Mouse (Mus musculus) forebrain, embryonic 11.5 days (tissue): ENCODE data around the gene Pitpna. TPM values are rescaled to one million over a fixed set of nuclear protein-coding genes. Genes with fewer than 3 reads are reported as not detected.

Experiments used
- ATAC-seq: fragments of 200-750 bp; cut with Nextera tagmentation; replicated peaks from 2 replicates; pipeline ENCODE4 v1.8.0; 2017; ENCODE audit warnings: moderate TSS enrichment; ENCODE audit not compliant: low FRiP score
- DNase-seq: peaks from one replicate; pipeline ENCODE4 v3.0.0-alpha.2; 2017; ENCODE audit warnings: low spot score
- H3K27ac ChIP-seq: fragments of 300-500 bp; sonication (generic); 2 replicates; pipeline ENCODE4 v1.5.1; 2014; ENCODE audit warnings: low read depth, low read length
- H3K27me3 ChIP-seq: fragments of 300-500 bp; sonication (generic); 2 replicates; pipeline ENCODE4 v1.6.1; 2014; ENCODE audit warnings: mild to moderate bottlenecking, low read length, mixed read lengths; ENCODE audit not compliant: control insufficient read depth, insufficient read depth
- H3K36me3 ChIP-seq: fragments of 300-500 bp; sonication (generic); 2 replicates; pipeline ENCODE4 v1.6.1; 2014; ENCODE audit warnings: mild to moderate bottlenecking, low read length, moderate library complexity, mixed read lengths; ENCODE audit not compliant: control insufficient read depth, insufficient read depth
- H3K4me1 ChIP-seq: fragments of 300-500 bp; sonication (generic); replicated peaks from 2 replicates; pipeline ENCODE4 v1.6.1; 2014; ENCODE audit warnings: low read length, mixed read lengths; ENCODE audit not compliant: control insufficient read depth, insufficient read depth
- H3K4me2 ChIP-seq: fragments of 300-500 bp; sonication (generic); 2 replicates; pipeline ENCODE4 v1.6.1; 2014; ENCODE audit warnings: low read depth, mild to moderate bottlenecking, low read length, moderate library complexity, mixed read lengths; ENCODE audit not compliant: severe bottlenecking
- H3K4me3 ChIP-seq: fragments of 300-500 bp; sonication (generic); 2 replicates; pipeline ENCODE4 v1.5.1; 2014; ENCODE audit warnings: low read depth, low read length
- H3K9ac ChIP-seq: fragments of 300-500 bp; sonication (generic); 2 replicates; pipeline ENCODE4 v1.6.1; 2014; ENCODE audit warnings: low read length
- H3K9me3 ChIP-seq: fragments of 300-500 bp; sonication (generic); 2 replicates; pipeline ENCODE4 v1.6.1; 2016; ENCODE audit warnings: low read length, mixed read lengths; ENCODE audit not compliant: control insufficient read depth
- WGBS: fragments of 180-500 bp; shearing (Covaris S2); extraction: QIAGEN DNeasy Blood & Tissue Kit; methylation state at CpG from one replicate; pipeline ENCODE4 v1.1.7; 2014; 5-methylcytosine and 5-hydroxymethylcytosine counted together
- polyA plus RNA-seq: library from polyadenylated mRNA; unstranded; fragments of >200 nt; fragmentation: Nextera tagmentation; extraction: Ambion mirVana; gene quantifications from 2 replicates; pipeline ENCODE4 v1.2.1, GENCODE M21; 2014

Gene Pitpna
- polyA plus RNA-seq, 1 experiment from 2014 or later, result 79.5 TPM

DNA sequence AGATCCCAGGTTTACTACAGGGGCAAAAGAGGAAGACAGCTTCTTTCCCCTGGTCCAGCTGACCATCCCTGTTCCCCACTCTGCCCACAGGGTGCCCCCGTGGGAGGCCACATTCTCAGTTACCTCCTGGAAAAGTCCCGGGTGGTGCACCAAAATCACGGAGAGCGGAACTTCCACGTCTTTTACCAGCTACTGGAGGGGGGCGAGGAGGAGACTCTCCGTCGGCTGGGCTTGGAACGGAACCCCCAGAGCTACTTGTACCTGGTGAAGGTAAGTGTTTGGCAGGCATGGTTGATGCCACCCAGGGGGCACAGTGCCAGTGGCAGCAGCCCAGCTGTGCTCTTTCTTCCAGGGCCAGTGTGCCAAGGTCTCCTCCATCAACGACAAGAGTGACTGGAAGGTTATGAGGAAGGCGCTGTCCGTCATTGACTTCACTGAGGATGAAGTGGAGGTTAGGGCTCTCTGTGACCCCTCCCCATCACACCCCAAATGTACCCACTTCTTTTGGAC lies 72.2 kb downstream of the Pitpna start:
- Histone ChIP-seq H3K27ac (no peak overlapping the region), H3K4me1 (peaks cover 6% of the 10 kb centered on the region; the same call in 1 of the 2 replicates), H3K9ac (no peak overlapping the region), H3K27me3 (peaks cover 1% of the 10 kb centered on the region; the same call in 1 of the 2 replicates), H3K36me3 (no peaks in the 10 kb centered on the region; the same call in 1 of the 2 replicates), H3K4me3 (no peak overlapping the region), H3K4me2 (no peak overlapping the region), H3K9me3 (no peaks in the 10 kb centered on the region)
- DNase-seq (no peak), ATAC-seq (no peak)
- 94% methylated on average over 12 of the region's 12 CpGs for WGBS

DNA sequence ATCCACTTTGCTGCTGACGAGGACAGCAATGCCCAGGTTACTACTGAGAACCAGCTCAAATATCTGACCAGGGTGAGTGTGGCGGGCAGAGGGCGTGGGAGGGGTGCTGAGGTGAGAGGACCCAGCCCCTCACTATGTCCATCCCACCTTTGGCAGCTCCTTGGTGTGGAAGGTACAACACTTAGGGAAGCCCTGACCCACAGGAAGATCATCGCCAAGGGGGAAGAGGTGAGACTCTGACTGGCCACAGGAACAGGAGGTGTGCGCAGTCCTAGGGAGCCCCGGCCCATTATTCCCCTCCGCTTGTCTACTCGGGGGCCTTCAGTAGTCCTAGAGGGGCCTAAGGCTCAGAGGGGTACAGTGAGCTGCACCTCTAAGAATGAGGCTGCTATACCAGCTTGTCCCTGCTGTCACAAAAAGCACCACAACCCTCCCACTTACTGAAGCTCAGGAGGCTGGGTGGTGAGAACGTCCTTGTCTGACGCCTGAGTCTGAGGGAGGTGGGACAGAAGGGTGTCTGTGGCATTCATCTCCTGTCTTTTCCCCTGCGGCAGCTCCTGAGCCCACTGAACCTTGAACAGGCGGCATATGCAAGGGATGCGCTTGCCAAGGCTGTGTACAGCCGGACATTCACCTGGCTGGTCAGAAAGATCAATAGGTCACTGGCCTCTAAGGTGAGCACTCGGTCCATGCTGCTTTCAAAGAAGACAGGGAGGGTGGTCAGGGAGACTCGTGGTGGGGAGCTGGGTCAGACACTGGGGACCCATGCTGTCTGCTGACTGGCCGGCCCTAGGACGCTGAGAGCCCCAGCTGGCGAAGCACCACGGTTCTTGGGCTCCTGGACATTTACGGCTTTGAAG lies 73.3 kb downstream of the Pitpna start:
- 91% methylated on average over 21 of the region's 21 CpGs for WGBS
- Histone ChIP-seq H3K4me3 (no peak overlapping the region), H3K27me3 (no peaks in the 10 kb centered on the region), H3K27ac (no peak overlapping the region), H3K4me2 (no peak overlapping the region), H3K9ac (no peak overlapping the region), H3K9me3 (no peaks in the 10 kb centered on the region), H3K36me3 (no peaks in the 10 kb centered on the region; the same call in 1 of the 2 replicates), H3K4me1 (peaks cover 5% of the 10 kb centered on the region; the same call in 1 of the 2 replicates)
- DNase-seq (no peak), ATAC-seq (no peak)

DNA sequence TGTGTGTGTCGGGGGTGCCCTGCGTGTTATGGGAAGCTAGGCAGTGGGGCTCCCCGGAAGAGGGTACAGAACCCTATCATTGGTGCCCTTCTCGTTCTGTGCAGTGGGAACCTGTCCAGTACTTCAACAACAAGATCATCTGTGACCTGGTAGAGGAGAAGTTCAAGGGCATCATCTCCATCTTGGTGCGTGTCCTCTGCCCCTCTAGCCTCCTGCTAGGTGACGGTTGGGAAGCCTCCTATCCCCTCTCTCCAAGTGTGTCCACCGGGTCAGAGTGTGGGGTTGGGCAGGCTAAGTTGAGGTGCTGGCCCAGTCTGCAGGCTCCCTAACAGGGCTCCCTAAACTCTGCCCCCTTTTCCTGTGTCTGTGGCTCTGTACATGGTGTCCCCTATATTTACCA lies 74.2 kb downstream of the Pitpna start:
- ATAC-seq (no peak), DNase-seq (no peak)
- Histone ChIP-seq H3K4me2 (no peak overlapping the region), H3K27ac (no peak overlapping the region), H3K4me3 (no peak overlapping the region), H3K27me3 (no peaks in the 10 kb centered on the region), H3K9me3 (no peaks in the 10 kb centered on the region), H3K9ac (no peak overlapping the region), H3K36me3 (no peaks in the 10 kb centered on the region; the same call in 1 of the 2 replicates), H3K4me1 (no peaks in the 10 kb centered on the region)
- 91% methylated on average over 7 of the region's 7 CpGs for WGBS

- no peaks in the 10 kb centered on the region for H3K36me3 ChIP-seq
- WGBS, result 94% methylated on average over 6 of the region's 6 CpGs
These were observed 78.4 kb downstream of the Pitpna start for GRCm38 (mm10) chr11:75666296-75666695.

GRCm38 (mm10) chr11:75668621-75669020 lies 80.7 kb downstream of the Pitpna start:
- Histone ChIP-seq H3K9me3 (no peaks in the 10 kb centered on the region), H3K4me3 (no peak overlapping the region), H3K4me1 (no peaks in the 10 kb centered on the region), H3K4me2 (no peak overlapping the region), H3K27ac (no peak overlapping the region), H3K9ac (no peak overlapping the region), H3K27me3 (no peaks in the 10 kb centered on the region), H3K36me3 (no peaks in the 10 kb centered on the region)
- ATAC-seq, result no peak
- DNase-seq, result no peak
- WGBS, result 92% methylated on average over 3 of the region's 3 CpGs

More at GRCm38 (mm10) chr11:75666296-75666695, 78.4 kb downstream of the Pitpna start:
- no peak overlapping the region for H3K9ac ChIP-seq
- H3K4me2 ChIP-seq, result no peak overlapping the region
- no peaks in the 10 kb centered on the region for H3K9me3 ChIP-seq
- no peaks in the 10 kb centered on the region for H3K4me1 ChIP-seq
- H3K4me3 ChIP-seq, result no peak overlapping the region
- ATAC-seq (no peak), DNase-seq (no peak)
- no peak overlapping the region for H3K27ac ChIP-seq
- no peaks in the 10 kb centered on the region for H3K27me3 ChIP-seq

DNA sequence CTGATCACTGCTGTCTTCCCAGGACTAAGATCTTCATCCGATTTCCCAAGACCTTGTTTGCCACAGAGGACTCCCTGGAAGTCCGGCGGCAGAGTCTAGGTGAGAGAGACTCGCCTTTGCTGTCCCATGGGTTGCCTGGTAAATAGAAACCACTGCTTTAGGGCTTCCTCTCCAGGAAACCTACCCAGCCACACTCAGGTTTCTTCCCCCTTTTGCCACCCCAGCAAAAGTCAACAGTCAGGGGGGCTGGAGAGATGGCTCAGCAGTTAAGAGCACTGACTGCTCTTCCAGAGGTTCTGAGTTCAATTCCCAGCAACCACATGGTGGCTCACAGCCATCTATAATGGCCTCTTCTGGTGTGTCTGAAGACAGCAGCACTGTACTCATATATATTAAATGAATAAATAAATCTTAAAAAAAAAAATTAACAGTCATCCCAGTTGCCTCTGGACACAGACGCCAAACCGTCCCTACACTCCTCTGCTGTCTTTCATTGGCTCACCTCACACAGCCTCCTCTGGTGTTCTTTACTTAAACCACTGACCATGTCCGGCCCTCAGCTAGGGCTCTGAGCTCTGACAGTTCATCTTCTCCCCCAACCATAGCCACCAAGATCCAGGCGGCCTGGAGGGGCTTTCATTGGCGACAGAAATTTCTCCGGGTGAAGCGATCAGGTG lies 81.4 kb downstream of the Pitpna start:
- 91% methylated on average over 11 of the region's 11 CpGs for WGBS
- Histone ChIP-seq H3K4me2 (no peak overlapping the region), H3K27ac (no peak overlapping the region), H3K4me1 (no peaks in the 10 kb centered on the region), H3K27me3 (no peaks in the 10 kb centered on the region), H3K36me3 (no peaks in the 10 kb centered on the region), H3K9me3 (no peaks in the 10 kb centered on the region), H3K4me3 (no peak overlapping the region), H3K9ac (no peak overlapping the region)
- DNase-seq (no peak), ATAC-seq (no peak)

- no peak for ATAC-seq
- no peak for DNase-seq
- H3K36me3 ChIP-seq, result no peaks in the 10 kb centered on the region
- H3K4me2 ChIP-seq, result no peak overlapping the region
- H3K27me3 ChIP-seq, result no peaks in the 10 kb centered on the region
- no peak overlapping the region for H3K4me3 ChIP-seq
- WGBS, result 90% methylated on average over 12 of the region's 12 CpGs
- no peak overlapping the region for H3K9ac ChIP-seq
- H3K4me1 ChIP-seq, result no peaks in the 10 kb centered on the region
- no peak overlapping the region for H3K27ac ChIP-seq
- no peaks in the 10 kb centered on the region for H3K9me3 ChIP-seq
These were observed 81.9 kb downstream of the Pitpna start for GRCm38 (mm10) chr11:75669853-75670200.

DNA sequence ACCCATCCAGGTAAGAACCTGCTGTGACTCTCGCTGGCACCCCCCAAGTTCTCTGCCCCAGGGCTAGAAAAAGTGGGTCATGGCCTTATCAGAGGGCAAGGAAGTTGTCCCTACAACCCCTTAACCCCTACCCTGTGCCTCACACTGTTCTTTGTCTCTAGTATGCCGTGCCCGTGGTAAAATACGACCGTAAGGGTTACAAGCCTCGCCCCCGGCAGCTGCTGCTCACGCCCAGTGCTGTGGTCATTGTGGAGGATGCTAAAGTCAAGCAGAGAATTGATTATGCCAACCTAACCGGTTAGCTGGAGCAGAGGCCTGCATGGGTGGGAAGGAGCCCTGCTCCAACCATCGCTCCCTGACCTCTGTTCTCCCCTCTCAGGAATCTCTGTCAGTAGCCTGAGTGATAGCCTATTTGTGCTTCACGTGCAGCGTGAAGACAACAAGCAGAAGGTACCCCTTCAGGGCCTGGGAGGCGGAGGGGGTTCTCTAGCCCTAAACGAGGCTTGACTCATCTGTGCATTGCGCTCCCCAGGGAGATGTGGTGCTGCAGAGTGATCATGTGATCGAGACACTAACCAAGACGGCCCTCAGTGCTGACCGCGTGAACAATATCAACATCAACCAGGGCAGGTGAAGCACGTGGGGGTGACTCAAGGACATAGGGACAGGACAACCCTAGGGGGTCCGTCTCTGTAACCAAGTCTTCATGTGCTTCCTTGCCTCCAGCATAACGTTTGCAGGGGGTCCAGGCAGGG lies 83.7 kb downstream of the Pitpna start:
- no peaks in the 10 kb centered on the region for H3K27me3 ChIP-seq
- no peak for DNase-seq
- no peak overlapping the region for H3K4me2 ChIP-seq
- no peak overlapping the region for H3K9ac ChIP-seq
- no peaks in the 10 kb centered on the region for H3K9me3 ChIP-seq
- no peaks in the 10 kb centered on the region for H3K4me1 ChIP-seq
- no peak overlapping the region for H3K27ac ChIP-seq
- ATAC-seq, result no peak
- H3K4me3 ChIP-seq, result no peak overlapping the region
- H3K36me3 ChIP-seq, result no peaks in the 10 kb centered on the region
- 87% methylated on average over 22 of the region's 22 CpGs for WGBS
